Mouse (Mus musculus) bone marrow, adult 2 months (tissue): ENCODE results near the gene Wdr37. TPM values are rescaled to one million over a fixed set of nuclear protein-coding genes. Genes with fewer than 3 reads are reported as not detected.
"Not testable (repeated sequence)": the region's sequence is repeated elsewhere in the genome, so short reads cannot be mapped to it uniquely, and the experiment has no call there.

Experiments used
- H3K27ac ChIP-seq: fragments of 200-500 bp; 2 replicates; pipeline ENCODE4 v1.5.1; 2012; ENCODE audit warnings: low read depth, mild to moderate bottlenecking, control low read depth, inconsistent platforms, low read length; ENCODE audit not compliant: control insufficient read depth, poor library complexity, insufficient read depth
- H3K4me1 ChIP-seq: fragments of 200-500 bp; 2 replicates; pipeline ENCODE4 v1.6.1; 2011; ENCODE audit warnings: low read length; ENCODE audit not compliant: control insufficient read depth, insufficient read depth
- H3K4me3 ChIP-seq: fragments of 200-500 bp; replicated peaks from 2 replicates; pipeline ENCODE3; 2011; ENCODE audit warnings: mild to moderate bottlenecking, low read depth, low read length, control low read depth; ENCODE audit not compliant: control insufficient read depth
- CTCF ChIP-seq: fragments of 200-500 bp; IDR thresholded peaks from 2 replicates; pipeline ENCODE4 v1.5.1; 2011; ENCODE audit warnings: low read length, control low read depth; ENCODE audit not compliant: control insufficient read depth, insufficient read depth
- POLR2A ChIP-seq: fragments of 200-500 bp; IDR thresholded peaks from 2 replicates; pipeline ENCODE4 v1.6.1; 2011; ENCODE audit warnings: low read depth, mild to moderate bottlenecking, control low read depth, low read length, borderline replicate concordance; ENCODE audit not compliant: control insufficient read depth
- WGBS: fragments of 180-500 bp; shearing (Covaris S2); methylation state at CpG from one replicate; pipeline ENCODE4 v1.1.7; 2018; 5-methylcytosine and 5-hydroxymethylcytosine counted together
- polyA plus RNA-seq: library from polyadenylated mRNA; stranded (reverse); fragments of >200 nt; gene quantifications from 2 replicates; pipeline ENCODE4 v1.2.4, GENCODE M21; 2011; ENCODE audit warnings: low replicate concordance; ENCODE audit not compliant: missing spikeins, insufficient read depth, insufficient read length

Gene Wdr37
- 8.1 and 14.8 TPM in 2 replicates for polyA plus RNA-seq

GRCm38 (mm10) chr13:8871314-8871962 is at the start of gene Wdr37:
Gene Wdr37 (minus strand): TSS chr13:8871909.
- TF ChIP-seq POLR2A (no peak), CTCF (no peak)
- Histone ChIP-seq H3K4me3 (peak within 1 kb of the TSS; percentile 91), H3K4me1 (no peaks in the 10 kb centered on the region; the same call in 1 of the 2 replicates), H3K27ac (peak within 1 kb of the TSS; percentile 94)
- WGBS, result 2% methylated on average over 18 of the region's 18 CpGs

GRCm38 (mm10) chr13:8913890-8914289 is 42.2 kb upstream of the Wdr37 start:
- 90% methylated on average over 8 of the region's 8 CpGs for WGBS
- not testable (repeated sequence) for H3K4me1 ChIP-seq, H3K4me3 ChIP-seq, H3K27ac ChIP-seq

- not testable (repeated sequence) for H3K4me3 ChIP-seq, H3K27ac ChIP-seq, H3K4me1 ChIP-seq
- WGBS, result 78% methylated on average over 2 of the region's 2 CpGs
Measured at GRCm38 (mm10) chr13:8905986-8906385, 34.3 kb upstream of the Wdr37 start.

GRCm38 (mm10) chr13:8888603-8889002 is 16.9 kb upstream of the Wdr37 start:
- 98% methylated on average over 1 of the region's 1 CpGs for WGBS
- Histone ChIP-seq H3K4me1 (no peaks in the 10 kb centered on the region), H3K4me3 (no peak overlapping the region), H3K27ac (no peak overlapping the region)
- TF ChIP-seq CTCF (no peak), POLR2A (no peak)

GRCm38 (mm10) chr13:8886185-8886560 is 14.5 kb upstream of the Wdr37 start:
- H3K27ac ChIP-seq, result no peak overlapping the region
- TF ChIP-seq CTCF, result no peak
- TF ChIP-seq POLR2A, result no peak
- H3K4me1 ChIP-seq, result no peaks in the 10 kb centered on the region; the same call in 1 of the 2 replicates
- peak overlapping the region; percentile 99 for H3K4me3 ChIP-seq
- 2% methylated on average over 9 of the region's 9 CpGs for WGBS

- TF ChIP-seq POLR2A, result peak; percentile 41; the same call in 1 of the 2 replicates
- TF ChIP-seq CTCF, result no peak
- H3K4me1 ChIP-seq, result no peaks in the 10 kb centered on the region; the same call in 1 of the 2 replicates
- H3K27ac ChIP-seq, result peak within 1 kb of the TSS; percentile 93
- H3K4me3 ChIP-seq, result peak within 1 kb of the TSS; percentile 99
- under 1% methylated on average over 46 of the region's 46 CpGs for WGBS
Measured at GRCm38 (mm10) chr13:8885445-8886184, 13.9 kb upstream of the Wdr37 start, which contains the start of gene Idi1. Gene Idi1 (plus strand): TSS chr13:8885501.

- WGBS, result 78% methylated on average over 5 of the region's 5 CpGs
- not testable (repeated sequence) for H3K27ac ChIP-seq, H3K4me1 ChIP-seq, H3K4me3 ChIP-seq
Measured at GRCm38 (mm10) chr13:8883870-8884269, 12.2 kb upstream of the Wdr37 start.

- no peaks in the 10 kb centered on the region; the same call in 1 of the 2 replicates for H3K4me1 ChIP-seq
- WGBS, result 73% methylated on average over 3 of the region's 3 CpGs
- no peak overlapping the region for H3K27ac ChIP-seq
- TF ChIP-seq CTCF (no peak), POLR2A (no peak)
- no peak overlapping the region for H3K4me3 ChIP-seq
Measured at GRCm38 (mm10) chr13:8881611-8882010, 9.9 kb upstream of the Wdr37 start.

GRCm38 (mm10) chr13:8873776-8874175 is 2.1 kb upstream of the Wdr37 start:
- no peak for TF ChIP-seq CTCF
- Histone ChIP-seq H3K4me1 (no peaks in the 10 kb centered on the region), H3K4me3 (no peak overlapping the region), H3K27ac (no peak overlapping the region)
- 49% methylated on average over 1 of the region's 1 CpGs for WGBS
